Mouse (Mus musculus): ENCODE measurements at regions not wholly inside any gene's neighbourhood (a gene's known extent, or its start where the extent isn't known, plus 50 kb on each side); places are given as distances from the start of the nearest gene placed in this dataset.

DNA sequence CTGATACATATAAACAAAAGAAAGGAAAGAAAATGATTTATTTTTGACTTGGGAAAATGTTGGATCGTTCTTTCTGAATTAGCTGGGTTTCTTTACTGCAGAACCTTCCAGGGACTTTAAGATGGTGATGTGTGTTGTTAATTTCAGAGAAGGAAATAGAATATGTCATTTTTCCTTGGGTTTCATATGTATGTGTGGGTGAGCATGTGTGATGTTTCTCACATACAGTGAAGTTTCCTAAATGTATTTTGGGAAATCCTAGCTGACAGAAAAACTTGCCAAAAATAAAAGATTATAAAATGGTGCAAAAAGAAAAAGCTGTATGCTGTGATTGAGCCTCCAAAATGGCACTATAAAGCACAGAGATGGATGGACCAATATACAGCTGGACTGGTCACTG, 319.2 kb downstream of the Lmx1a start:
- no peak for DNase-seq (ENCODE audit: low spot score in 2 of 2)

DNA sequence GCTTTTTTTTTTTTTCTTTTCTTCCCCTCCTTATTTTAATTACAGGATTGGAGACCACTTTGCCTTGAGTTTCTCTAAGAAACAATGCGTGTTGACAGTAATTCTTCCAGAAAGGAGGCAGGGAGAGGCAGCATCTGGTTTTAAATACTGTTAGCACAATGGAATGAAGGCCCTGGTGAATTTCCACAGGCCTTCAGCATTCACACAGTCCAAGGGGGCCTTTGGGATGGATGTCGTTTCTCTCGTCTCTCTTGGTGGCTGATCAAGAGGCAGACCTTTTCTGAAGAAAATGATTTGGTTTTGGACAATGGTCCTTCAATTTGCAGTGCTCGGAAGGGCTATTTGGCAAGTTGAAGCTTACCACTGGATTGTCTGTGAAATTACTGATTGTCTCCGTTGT, 321.4 kb downstream of the Lmx1a start:
- no peak for DNase-seq (ENCODE audit: low spot score in 2 of 2)

DNA sequence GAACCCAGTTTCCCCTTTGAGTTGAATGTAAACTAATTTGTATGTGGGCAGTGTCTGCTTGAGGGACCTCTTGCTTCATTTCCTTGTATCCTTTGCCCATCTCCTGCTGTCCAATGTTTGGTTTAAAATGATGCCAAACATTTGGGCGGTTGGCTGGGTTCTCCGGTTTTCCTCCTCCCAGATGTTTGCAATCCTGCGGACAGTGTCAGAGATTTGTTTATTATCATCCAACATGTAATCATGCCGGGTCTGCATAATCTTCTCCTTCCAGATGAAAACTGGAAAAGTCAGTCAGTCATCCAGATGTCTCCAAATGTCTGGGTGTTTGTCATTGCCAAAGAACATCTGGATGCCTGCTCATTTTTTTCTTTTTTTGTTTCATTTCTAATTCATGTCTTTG, 323.0 kb downstream of the Lmx1a start:
- peak; percentile 8 to 29 for DNase-seq (ENCODE audit: low spot score in 2 of 2)

DNA sequence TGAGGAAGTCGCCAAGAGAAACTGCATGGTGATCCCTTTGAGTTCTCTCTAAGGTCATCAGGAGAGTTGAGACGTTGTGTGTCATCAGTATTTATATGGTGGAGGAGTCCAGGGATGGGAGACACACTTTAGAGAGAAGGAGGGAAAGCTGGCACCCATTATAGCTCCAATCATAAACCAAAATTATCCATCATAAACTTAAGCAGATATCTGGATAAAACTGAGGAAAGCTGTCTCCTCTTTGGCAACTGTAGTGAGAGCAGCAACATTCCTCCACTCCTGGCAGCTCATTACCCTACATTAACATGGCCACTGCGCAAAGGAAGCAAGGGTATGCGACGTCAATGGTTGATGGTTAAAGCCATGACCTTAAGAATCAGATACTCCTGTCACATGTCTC, 323.6 kb downstream of the Lmx1a start:
- no peak for DNase-seq (ENCODE audit: low spot score in 2 of 2)

DNA sequence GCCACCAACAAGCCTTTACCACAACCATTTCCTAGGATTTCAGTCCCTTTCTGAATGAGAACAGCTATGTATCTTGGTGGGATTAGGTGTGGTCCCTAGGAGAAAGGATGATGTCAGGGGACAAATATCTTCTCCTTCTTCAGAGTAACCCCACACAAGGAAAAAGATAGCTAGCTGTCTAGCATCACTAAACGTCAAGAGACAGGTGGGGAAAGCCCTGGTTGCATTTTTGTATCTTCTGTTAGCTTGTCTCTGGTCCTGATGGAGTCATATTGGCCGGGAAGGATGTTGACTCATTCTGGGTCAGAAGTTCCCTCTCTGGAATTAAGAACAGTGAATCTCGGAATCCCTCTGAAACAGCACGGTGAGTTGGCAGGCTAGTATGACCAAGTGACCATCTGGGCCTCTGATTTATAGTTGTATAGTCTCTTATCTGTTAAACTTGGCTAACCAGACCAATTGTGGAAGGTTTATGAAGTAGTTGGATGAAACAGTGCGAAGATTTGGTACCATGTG, 327.4 kb downstream of the Lmx1a start:
- DNase-seq (ENCODE audit: low spot score in 2 of 2), result no peak

DNA sequence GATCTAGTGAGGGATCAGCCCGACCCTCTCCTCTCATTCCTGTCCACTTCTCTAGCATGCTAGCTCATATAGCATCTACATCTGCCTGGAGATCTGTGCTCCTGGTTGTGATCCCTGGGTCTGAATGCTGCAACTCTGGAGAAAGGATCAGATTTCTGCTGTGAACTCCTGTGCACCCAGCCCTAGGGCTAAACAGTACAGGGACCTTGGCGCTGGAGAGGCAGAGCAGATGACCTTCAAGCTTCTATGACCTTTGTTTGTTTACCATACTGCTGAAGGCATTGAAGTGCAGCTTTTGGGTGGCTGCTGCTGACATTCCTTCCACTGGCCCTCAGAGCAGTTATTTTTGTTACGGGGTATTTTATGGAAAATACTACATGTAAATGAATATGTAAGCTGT, 337.4 kb downstream of the Lmx1a start:
- DNase-seq (ENCODE audit: low spot score in 2 of 2), result no peak

DNA sequence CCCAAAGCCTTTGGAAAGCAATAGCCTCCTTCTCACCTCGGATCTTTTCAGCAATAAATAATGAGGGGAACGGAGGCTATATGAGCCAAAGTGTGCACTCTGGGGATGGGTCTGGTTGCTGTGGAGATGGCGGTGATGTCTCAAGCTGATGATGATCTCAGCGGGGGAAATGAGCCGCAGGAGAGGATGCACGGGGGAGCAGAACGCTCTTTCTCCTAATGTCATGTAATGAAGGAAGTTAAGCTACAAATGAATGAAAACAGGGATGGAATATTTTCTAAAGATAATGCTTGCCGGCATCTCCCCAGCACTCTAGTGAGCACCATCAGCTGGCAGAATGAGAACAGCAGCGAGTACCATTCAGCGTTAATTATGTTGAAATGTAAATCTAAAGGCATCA, 355.7 kb downstream of the Lmx1a start:
- no peak for DNase-seq (ENCODE audit: low spot score in 2 of 2)

DNA sequence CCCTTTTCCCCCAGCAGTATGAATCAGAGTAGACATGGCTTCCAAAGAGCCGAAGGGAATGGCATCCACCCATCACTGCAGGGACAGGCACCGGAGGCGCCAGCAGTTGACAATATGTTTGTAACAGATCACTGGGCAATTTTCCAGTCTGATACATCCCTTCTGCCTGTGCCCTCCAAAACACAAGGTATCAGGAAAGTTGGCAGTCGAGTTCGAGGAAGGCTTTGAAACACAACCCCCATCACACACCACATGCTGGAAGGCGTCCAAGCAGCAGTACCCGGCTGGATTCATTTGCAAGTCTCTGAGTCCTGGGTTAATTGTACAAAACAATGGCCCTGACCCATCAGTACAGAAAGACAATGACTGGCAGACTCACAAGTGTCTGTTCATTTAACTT, 357.3 kb downstream of the Lmx1a start:
- no peak for DNase-seq (ENCODE audit: low spot score in 2 of 2)

DNA sequence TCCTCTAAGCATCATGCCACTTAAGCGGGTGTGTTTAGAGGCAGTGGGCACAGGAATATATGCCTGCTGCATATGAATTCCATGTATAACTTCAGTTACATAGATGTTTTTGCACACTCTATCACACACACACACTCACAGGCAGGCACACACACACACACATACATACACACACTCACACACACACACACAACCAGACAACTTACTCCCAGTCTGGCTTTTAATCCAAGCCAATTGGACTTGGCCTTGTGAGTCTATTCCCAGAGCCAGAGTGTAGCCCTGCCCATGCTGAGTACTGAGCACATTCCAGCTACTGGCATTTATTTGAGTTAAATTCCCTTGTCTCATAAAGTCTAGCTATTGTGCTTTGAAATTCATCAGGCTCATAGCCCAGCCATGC, 357.7 kb downstream of the Lmx1a start:
- DNase-seq (ENCODE audit: low spot score in 2 of 2), result no peak

DNA sequence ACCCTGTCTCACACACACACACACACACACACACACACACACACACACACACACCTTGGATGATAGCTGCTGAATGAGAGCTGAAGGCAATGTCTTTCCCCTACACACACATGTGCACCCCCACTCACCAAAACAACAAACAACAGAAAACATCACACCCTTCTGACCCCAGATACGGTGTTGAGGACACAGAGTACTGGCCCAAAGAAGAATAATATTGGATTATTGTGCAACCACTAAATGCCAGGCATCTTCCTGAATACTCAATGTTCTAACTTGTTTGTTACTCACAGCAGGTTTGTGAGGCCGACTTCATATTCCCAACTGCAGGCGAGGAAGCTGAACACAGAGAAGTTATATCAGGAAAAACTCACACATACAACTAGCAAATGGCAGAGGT, 360.9 kb downstream of the Lmx1a start:
- DNase-seq (ENCODE audit: low spot score in 2 of 2), result no peak

DNA sequence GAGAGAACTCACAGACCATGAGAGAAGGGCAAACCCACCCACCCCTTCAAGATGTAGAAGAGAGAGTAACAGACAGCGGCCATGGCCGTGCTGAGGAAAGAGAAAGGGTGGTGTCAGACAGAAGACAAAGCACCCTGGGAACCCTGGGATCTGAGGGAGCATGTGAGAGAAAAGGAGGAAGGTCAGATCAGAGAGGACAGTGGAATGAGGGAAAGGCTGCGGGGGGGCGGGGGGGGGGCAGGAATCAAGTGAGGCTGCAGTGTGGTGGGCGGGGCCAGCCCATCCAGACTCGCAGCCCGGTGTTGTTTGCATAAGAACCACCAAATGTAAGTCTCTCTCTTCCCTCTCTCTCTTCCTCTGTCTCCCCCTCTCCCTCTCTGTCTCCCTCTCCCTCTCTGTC, 367.4 kb downstream of the Lmx1a start:
- no peak for DNase-seq (ENCODE audit: low spot score in 2 of 2)

DNA sequence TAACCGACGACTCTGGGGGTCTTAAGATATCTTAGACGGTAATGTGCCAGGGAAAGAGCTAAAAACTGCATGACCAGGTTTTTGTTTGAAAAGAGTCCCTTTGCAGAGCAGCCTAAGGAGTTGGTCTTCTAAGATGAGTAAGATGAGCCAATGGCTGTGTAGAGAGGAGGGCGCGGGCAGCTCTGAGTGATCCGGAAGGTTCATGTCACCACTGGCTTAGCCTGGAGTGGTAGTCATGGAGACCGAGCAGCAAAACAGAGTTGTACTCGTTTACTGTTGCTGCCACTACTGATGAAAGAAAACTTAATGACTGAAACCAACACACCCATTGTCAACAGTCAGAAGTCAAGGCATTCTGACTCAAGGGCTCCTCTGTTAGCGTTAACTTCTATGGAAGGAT, 368.4 kb downstream of the Lmx1a start:
- no peak for DNase-seq (ENCODE audit: low spot score in 2 of 2)

DNA sequence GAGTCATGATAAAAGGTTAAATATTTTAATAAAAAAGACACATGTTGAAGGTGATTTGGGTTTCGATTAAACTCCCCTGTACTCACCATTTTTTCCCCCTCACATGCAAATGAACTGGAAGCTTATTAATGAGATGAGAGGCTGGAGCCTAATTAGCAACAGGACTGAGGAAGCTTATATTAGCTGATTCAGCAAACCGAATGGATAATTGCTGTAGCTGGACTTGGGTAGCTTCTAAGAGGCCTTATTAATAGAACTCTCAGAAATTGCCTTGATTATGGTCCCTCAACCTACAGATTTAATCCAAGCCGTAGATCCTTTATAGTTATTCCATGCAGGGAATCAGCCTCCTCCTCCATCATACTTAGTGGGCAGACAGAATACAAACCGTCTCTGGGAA, 369.7 kb downstream of the Lmx1a start:
- no peak for DNase-seq (ENCODE audit: low spot score in 2 of 2)

DNA sequence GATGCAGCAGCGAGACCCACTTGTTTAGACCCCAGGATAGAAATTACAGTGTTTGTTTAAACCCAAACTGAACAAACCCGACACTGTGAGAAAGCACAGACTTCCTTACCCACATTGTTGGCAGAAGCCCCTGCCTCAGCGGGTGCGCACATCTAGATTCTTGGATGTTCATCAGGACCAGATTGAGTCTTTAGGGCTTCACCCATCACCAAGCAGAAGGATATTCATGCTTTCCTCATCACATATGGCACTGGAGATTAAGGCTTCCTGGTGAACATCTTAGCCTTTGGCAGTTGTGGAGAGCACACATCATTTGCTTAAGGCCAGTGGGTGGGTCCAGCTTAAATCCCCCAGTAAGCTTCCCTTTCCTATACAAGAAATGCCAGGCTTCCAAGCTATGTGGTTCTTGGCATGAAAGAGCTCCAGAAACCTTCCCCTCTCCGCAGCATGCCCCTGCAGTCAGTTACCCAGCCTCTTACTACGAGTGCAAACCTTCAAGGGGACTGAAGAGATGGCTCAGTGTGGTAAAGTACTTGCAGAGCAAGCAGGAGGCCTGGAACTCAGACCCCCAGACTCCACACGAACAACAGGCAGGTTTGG, 367.9 kb downstream of the Pbx1 start:
- DNase-seq (ENCODE audit: low spot score in 2 of 2), result no peak

DNA sequence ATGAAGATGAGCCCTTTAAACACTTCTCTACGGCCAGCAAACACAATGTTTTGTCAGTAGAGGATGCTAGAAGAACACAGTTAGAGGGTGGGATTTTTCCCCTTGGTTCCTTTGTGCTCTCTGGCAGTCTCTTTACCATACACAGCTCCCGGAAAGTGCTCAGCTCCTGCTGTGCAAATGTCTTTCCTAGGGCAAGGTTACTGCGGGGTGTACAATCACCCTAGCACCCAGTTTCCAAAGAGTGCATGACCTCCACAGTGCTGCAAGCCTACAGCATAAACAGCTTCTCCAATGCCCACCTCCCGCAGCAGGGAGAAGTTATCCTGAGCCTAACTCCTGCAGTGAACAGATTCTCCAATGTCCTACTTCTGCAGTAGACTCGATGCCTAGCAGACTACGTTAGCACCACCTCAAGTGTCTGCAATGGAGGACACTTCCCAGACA, 366.4 kb downstream of the Pbx1 start:
- no peak for DNase-seq (ENCODE audit: low spot score in 2 of 2)

DNA sequence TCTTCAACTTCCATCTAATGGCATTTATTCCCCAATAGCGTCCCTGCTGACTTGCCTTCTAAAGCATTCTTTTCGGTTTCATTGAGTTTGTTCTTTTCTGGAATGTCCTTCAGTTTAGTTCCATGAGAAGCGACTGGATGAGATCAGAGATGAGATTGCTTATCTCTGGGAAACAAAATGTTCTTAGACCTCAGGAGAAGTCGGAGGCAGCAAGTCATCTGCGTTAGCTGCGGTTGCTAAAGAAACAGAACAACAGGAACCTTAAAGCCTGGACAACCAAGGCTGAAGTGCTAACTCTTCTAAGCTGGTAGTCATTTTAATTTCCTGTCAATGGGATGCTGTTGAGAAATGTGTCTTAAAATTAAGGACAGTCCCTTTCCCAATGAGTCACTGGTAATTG, 365.3 kb downstream of the Pbx1 start:
- no peak for DNase-seq (ENCODE audit: low spot score in 2 of 2)

DNA sequence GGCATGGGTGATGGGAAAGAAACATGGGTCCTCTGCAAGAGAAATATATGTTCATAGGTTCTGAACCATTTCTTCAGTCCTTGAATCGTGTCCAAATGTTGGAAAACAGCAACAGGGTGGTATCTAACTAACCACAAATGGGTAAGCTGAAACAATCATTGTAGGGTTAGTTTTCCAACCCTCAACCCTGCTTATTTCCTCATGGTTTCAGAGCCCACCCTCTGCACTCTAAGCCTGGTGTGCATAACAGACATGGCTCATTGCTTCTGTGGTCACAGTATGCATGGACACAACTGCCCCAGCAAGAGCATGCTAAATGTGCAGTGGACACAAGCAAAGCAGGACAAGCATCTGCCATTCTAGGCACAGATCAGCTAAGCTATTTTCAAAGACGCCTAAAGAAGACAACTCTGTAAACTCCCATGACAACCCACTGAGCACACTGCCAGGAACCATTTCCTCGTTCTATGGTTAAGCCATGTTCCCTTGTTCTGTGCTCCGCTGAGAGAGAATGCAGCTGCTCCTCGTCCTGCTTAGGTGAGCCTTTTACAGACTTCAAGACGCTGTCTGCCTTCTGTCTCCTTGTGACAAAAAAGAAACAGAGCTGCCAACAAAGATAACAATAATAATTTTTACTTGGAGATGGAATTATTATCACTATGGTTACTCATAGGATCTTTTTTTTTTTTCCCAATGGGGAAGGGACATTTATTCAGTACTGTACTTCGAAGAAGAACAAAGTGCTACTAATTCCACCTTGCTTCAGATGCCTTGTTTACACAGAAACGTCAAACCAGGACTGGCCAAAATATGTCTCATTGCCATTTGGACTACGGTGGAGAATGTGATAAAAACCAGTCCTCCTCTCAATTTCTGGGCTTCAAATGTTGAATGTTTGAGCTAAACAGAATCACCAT, 363.8 kb downstream of the Pbx1 start:
- DNase-seq (ENCODE audit: low spot score in 2 of 2), result no peak

DNA sequence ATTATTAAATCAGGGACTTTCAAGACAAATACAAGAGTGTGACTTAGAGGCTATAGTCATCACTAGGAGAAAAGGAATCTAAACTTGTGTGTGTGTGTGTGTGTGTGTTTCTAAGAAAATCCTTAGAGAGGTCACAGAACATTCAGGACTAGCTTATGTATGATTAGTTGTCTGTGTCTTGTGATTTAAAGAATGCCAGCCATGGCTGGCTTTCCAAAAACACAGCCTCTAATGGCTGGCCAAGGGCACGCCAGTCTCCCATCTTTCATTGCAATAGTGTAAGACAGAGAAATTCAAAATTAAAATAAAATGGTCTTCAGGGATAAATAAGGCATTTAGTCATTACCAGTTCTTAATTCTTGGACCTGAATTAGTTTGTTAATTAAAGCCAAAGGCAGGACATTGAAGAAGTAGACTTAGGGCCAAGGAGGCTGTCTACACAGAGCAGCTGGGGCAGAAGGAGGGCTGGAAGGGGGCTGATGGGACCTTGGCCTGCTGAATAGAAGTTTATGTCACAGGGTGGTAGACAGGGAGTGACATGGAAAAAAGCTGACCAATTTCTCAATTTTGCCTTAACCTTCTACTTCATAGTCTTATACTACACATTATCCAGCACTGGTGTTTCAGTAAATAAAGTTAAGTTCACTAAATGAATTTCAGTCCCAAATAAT, 363.0 kb downstream of the Pbx1 start:
- no peak for DNase-seq (ENCODE audit: low spot score in 2 of 2)

Measured in gastrocnemius, adult 8-10 months (tissue).